Mouse (Mus musculus) 416B (cell line): ENCODE data around the gene Gdpd1.
A peak's percentile ranks its signal among the peaks of the same experiment; 100 is the strongest.
"Not testable (repeated sequence)": the region's sequence is repeated elsewhere in the genome, so short reads cannot be mapped to it uniquely, and the experiment has no call there.

Experiments used
- DNase-seq: peaks from one replicate; pipeline ENCODE4 v3.0.0; 2011; ENCODE audit warnings: low read depth

The Gdpd1 gene

DNA sequence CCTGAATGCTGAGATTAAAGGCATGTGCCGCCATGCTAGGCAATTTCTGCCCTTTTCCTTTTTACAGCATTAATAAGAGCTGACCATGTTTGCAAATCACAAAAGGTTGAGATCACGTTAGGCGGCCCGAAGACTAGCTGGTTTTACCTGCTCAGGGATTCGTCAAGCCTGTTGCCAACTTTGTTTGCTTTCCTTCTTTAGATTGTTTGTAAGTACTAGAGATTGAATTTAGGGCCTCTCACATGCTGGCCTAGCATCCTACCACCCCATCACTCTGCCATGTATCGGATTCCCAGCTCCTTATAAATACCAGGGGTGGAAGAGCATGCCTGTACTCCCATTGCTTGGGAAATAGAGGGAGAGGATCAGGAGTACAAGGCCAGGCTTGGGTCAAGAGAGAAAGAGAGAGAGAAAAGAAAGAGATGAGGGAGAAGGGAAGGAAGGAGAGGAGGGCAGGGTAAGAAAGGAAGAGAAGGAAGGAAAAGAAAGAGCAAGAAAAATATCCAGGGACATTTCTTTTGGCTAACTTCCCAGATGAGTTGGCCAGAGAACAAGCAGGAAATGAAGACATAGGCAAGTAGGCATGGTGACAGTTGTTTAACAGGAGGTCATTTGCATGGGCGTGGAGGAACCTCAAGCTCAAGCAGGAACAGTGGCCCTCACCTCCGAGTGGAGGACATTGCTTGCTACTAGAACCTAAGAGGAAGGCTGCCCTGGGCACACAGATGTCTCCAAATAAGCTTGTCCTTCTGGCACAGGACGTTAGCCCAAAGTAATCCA, 47.6 kb downstream of the Gdpd1 start:
- peak; percentile 60 for DNase-seq

DNA sequence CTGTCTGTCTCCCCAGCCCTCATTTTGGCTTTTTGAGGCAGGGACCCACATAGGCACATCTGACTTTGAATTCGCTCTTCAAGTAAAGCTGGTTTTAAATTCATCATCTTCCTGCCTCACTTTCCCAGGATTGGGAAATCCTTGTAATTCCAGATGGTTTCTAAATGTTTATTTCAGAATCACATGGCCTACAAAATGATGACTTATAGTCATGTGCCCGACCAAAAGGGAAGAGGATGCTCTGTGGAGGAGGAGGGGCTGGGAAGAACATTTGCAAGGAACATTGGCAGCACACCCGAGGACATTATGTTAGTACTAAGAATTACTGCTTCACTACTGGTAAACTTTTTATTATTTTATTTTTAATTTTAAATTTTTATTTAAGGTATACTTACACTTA, 48.5 kb downstream of the Gdpd1 start:
- no peak for DNase-seq

DNA sequence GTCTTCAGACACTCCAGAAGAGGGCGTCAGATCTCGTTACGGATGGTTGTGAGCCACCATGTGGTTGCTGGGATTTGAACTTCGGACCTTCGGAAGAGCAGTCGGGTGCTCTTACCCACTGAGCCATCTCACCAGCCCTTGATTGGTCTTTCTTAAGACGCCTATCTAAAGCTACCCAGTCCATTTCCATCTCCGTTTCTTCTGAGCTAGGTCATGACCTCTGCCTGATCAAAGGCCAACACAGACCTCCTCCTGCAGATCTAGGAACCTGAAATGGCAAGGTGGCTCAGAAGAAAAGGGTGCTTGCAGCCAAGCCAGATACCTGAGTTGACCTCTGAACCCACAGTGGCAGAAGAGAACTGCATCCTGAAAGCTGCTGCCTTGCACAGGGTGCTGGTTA, 50.6 kb downstream of the Gdpd1 start:
- DNase-seq = not testable (repeated sequence)

DNA sequence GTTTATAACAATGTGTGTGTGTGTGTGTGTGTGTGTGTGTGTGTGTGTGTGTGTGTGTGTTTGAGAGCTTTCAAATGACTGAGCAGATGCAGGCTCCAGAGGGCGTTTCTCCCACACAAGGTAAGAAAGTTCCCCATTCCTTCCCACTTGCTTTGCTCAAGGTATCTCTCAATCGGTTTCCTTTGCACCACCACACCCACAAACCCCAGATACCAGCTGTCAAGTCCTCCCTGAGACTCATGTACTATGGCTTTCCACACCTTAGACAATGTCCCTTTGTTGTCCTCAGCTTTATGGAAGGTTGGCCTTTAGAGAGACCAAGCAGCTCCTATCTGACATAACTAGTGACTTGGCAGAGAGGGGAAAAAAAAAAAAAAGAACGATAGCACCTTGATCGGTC, 51.1 kb downstream of the Gdpd1 start:
- no peak for DNase-seq

DNA sequence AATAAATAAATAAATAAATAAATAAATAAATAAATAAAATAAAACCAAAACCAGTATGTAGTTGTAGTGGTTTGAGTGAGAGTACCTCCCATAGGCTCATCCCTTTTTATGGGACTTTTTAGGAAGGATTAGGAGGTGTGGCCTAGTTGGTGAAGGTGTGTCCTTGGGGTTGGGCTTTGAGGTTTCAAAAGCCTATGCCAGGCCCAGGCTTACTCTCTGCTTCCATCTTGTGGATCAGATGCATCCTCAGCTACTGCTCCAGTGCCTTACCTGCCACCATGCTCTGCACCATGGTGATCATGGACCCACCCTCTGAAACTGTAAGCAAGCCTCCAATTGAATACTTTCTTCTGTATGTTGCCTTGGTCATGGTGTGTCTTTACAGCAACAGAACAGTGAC, 52.3 kb downstream of the Gdpd1 start:
- DNase-seq = no peak

DNA sequence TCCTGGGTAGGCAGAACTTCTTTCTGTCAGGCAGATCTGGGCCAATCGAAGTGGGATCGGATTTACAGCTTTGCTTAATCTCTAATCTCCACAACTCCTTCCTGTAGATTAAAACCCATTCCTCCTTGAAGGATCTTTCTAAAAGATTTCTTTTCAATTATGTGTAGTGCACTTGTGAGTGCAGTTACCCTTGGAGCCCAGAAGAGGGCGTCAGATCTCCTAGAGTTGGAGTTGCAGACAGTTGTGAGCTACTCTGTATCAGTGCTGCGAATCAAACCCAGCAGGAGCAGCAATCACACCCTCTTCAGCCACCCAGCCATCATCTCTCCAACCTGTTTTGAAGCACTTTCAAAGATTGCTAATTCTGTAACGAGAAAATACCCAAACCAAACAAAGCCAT, 53.4 kb downstream of the Gdpd1 start:
- DNase-seq = no peak

DNA sequence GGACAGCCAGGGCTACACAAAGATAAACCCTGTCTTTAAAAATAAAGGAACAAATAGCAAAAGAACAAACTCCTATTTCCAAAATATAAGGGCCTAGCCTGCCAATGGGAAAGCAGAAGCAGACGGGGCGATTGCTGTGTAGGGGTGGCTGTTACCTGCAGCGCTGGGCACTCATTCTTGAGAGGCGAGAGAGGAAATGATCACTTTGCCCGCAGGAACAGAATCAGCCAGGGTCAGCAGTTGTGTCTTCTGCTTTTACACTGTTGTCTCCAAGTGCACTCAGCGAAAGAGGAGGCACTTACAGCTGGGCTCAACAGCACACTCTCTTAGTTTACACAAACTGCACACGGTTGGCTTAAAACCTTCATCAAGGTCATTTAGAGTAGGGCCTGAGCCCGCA, 54.4 kb downstream of the Gdpd1 start:
- DNase-seq = no peak

DNA sequence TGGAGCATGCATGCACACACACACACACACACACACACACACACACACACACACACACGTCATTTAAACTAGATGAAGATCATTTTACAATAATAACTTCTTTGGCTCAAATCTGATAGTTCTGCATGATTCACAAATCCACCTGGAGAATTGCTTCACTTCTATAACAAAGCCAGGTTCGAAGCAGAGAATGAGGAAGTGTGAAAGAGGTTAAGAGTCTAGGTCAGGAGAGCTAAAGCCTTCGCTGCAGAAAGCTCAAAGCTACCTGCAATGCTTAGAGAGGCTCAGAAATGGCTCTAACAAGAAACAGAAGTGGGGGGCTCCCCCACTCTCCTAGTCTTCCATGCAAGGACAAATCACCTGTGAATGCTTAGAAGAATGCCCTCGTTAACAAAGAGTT, 55.8 kb downstream of the Gdpd1 start:
- no peak for DNase-seq

DNA sequence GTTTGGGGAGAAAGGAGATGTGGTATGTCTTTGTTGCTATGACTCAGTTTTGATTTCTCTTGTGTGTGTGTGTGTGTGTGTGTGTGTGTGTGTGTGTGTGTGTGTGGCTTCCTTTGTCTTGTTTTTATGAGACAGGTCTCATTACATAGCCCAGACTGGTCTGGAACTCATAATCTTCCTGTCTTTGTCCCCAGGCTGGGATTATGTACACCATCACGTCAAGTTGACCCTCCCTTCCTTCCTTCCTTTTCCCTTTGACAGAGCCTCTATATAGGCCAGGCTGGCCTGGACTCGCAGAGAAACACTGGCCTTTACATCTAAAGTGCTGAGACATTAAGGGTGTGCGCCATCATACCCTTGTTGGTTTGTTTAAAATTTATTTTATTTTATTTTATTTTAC, 58.2 kb downstream of the Gdpd1 start:
- peak; percentile 43 for DNase-seq

DNA sequence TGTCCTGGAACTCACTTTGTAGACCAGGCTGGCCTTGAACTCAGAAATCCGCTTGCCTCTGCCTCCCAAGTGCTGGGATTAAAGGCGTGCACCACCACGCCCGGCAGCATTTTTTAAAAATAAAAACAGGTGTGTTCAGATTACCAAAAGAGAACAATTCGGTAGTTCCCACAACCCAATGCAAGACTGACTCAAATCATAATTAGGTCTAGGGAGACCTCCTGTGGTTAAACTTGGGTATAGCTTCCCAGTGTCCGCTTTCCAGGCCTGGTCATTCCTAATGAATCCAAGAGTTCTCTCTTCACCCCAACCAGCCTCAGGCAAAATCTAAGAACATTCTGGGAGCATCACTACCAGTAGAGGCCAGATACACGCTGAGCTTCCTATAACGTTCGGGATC, 63.4 kb downstream of the Gdpd1 start:
- DNase-seq = peak; percentile 74

DNA sequence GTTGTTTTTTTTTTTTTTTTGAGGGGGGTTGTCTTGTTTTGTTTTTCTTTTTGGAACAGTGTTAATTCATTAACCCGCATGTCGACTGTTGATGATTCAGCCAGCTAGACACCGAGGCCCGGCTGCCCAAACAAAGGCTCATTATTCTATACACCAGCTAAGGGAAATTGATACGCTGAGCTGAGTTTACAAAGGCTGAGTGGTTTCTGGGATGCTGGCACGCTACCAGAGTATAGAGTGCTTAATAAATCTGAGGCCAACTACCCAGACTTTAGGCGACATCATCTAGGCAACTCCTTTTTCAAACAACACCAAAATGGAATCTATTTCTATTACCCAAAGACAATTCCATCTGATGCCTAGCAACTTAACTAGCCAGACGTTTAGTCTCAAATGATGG, 66.5 kb downstream of the Gdpd1 start:
- DNase-seq = no peak

DNA sequence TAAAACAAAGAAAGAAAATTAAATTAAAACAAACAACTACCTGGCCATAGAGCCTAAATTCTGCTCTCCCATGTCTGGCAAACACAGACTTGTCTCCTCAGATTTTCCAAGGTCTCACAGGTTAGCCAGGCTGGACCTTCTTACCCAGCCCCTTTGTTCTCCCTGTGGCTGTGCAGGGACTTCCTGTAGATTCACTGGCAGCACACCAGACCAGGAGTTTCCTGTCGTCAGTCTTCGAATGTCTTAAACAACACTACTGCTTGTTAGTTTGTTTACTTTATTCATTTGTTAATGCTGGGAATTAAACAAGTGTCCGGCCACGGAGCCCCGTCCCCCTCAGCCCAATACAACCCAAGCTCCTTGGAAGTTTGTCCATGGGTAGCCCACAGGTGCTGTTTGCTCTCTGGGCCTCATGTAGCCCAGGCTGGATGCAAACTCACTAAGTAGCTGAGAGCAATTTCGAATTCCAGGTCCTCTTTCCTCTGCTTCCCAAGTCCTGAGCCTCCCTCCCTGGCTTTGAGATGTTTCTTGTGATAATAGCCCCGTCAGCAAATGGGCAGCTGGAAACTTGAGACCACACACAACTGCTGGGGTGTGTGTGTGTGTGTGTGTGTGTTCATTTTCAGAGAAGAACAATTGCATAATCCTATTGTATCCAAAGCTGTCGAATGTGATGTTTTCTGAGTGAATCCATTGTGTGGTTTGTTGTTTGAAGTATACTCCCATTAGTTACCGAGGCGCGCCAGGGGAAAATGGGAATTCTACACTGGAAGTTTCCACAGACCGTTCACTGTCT, 68.7 kb downstream of the Gdpd1 start:
- peak; percentile 64 for DNase-seq

DNA sequence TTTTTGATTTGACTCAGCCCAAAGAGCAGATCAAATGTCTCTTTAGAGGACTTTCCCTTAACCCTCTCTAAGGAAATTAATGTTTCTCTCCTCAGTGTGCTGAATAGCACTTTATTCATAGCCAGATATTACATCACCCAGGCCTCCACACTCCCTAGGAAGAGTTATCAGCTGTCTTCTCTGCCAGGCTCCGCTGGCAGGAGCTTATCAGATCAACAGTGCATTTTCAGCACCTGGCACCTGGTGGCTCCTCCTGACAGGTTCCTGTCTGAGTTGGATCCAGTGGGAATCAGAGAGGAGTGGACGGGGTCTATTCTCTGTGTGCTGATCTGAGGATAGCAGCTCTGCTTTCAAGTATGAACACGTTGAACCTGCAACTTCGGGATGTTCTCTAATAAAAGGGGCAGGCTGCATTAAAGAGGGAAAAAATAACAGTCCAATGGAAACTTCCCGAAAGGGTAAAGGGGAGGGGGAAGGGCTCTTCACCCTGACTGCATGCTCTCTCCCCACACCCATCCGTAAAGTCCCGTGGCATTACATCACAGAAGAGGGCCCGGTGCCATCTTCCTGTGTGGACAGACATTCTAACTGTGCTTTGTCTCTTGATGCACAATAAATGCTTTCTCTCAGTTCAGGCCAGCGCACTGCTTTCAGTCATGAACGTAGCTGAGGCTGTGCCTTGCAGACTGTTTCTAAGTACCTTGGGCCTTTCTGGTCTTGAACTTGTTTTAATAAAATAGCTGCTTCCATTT, 71.6 kb downstream of the Gdpd1 start:
- DNase-seq = no peak

DNA sequence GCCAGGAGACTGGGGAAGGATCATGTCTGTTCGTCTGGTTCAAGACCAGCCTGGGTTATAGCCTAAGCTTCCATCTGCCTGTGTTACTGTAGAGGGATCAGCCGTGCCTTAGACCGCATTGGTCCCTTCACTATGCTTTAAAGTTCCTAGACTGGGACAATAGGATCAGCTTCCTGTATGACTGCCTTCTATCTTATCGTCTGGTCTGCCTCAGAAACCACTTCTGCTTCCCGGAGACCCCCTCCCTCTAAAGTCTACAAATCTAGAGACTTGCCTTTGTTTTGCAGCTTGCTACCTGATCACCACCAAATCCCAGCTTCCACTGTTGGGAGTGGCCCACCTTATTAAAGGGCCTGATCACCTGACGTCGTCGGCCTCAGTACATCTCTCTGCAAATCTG, 72.6 kb downstream of the Gdpd1 start:
- no peak for DNase-seq

DNA sequence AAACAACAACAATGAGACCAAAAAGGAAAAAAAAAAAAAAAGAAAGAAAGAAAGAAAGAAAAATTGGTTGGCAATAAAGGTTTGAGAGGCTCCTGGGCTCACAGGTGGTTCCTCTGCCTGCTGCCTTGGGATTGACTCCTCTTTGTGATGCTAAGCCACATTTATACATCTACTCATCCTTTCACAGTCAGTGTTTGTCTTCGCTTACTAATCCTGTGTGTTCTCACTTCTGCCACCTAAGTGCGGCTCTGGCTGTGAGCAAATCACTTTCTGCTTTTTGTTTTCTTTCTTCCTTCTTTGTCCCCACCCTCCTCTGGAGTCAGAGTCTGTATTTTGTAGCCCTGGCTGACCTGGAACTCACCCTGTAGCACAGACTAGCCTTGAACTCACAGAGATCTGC, 77.6 kb downstream of the Gdpd1 start:
- DNase-seq = no peak

DNA sequence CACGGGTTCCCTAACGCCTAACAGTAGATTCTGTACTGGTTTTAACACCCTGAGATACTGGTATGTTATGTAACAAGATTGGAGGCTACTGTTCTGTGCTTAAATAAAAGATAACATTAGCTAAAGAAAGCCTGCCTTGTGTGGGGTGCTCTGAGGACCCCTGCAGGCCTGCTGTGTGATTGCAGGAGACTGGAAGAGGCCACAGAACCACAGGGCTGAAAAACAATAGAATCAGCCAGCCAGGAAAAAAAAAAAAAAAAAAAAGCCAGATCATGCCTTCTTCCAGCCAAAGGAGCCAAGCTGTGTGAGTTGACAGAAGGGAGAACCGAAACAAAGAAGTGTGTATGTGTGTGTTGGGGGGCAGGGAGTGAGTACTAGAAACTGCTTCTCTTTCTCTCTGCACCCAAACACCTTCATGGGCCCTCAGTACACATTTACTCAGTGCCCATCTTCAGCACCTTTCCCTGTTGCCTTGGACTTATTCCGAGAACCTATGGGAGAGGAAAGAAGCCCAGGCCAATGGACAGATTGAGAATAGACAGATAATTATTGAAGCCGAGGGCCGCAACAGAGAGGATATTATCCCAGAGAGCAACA, 78.1 kb downstream of the Gdpd1 start:
- DNase-seq = peak; percentile 89

DNA sequence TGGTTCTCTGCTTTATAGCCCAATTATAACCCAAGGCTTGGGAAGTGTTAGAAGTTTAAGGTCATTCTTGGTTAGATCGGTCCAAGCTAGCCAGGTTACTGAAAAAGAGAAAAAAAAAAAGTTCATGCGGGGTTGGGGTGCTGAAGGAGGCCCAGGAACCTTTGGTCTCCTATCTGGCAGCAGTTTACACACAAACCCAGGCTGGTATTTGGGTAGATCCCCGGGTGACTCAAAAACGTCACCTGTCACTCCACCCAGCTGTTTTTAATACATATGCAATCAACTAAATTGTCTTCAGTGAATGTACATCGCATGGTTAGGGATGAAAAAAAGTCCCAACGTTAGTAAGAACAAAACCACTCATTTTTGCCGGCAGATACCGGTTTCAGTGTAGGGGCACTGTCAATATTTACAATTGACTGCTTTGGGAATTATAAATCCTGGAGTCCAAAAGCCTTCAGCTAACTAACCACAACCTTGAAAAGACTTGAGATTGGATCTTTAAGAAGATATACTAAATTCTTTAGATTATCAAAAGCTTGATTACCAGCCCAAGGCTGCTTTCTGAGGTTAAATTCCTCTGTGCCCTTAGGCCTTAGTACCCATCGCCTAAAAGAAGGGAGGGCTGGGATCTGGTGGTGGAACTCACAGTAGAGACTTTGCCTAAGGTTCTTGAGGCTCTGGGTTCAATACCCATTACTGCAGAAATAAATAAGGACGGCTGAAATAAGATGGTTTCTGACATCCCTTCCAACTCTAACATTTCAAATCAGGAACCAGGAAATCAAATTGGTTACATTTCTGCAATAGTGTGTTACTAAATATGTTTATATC, 78.9 kb downstream of the Gdpd1 start:
- DNase-seq = peak; percentile 51

DNA sequence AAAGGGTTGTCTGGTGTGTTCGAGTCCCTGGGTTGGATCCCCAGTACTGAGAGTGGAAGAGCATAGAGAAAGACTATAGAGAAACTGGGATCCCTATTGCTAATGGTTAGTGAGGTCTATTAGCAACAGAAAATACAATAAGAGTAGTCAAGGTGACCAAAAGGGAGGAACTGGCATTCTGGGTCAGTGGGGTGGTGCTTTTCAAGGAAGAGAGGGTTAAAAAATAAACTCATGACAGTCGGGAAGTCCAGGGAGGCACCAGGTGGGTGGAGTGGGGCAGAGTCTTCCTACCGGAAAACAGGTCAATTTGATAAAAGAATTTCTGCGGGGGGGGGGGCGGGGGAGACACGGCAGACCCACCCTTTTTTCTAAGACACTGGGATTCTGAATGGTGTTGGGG, 79.5 kb downstream of the Gdpd1 start:
- DNase-seq = peak; percentile 40

DNA sequence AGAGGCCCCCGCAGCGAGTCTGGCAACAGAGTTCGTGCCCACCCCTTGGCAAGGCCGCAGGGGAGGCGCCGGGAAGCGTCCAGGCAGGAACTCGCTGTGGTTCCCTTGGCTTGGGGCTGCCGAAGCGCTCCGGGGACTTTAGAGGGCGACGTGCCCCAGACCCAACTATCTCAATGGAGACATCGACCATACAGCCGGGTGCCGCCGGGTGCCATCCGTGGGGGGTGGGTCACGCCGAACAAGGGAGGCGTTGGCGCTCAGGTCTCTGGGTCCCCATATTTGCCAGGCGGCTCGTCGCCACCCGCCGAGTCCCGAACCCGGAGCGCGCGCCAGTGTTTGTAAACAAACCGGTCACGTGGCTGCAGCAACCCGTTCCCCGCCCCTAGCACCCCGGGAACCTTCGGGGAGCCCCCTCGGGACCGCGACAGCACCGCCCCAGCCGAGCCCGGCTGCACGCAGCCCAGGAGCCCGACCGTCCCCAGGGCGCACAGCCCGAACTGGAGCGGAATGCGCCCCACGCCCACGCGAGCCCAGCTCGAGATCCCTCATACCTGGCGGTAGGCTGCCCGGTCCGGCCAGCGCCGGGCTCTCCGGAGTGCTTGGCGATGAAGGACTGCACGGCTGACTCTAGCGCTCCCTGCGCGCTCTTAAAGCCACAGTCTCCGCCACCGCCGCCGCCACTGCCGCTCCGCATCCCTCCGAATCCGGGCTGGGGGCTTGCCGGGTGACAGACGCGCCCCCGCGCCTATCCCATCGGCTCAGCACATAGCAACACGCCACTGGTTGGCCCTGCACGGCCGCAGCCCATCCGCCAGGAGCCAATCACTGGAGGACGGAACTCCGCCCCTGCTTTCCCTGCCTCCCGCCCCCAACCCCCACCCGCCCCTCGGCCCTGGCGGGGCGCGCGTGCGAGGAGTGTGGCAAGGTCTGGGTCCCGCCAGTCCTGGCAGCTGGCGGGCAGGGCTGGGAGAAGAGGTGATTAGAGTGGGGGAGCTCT, 80.5 kb downstream of the Gdpd1 start, which contains the start of gene Ypel2:
Gene Ypel2 (minus strand): TSS at position 667 of the 997 bp plus-strand sequence.
- peak; percentile 94 for DNase-seq

DNA sequence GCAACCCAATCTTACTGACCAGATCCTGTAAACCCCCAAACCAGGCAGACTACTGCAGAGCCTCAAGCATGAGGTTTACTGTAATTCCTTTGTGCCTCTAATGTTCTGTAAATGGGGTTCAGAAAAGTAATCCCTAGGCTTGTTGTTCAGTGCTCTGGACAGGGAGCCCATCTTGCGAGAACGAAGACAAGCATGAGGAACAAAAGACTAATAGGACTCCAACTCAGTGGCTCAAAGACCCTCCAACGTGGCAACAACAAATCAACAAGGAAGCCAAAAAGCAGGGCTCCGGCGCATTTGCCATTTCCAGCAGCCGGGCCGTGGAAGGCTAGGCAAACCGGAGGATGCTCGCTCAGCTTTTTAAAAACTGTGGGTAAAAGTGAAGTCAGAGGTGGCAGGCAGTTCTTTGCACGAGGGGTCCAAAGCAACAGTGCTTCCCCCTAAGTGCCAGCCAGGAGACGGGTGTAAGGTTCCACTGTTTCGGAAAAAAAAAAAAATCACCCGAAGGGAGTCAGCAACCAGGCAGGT, 81.3 kb downstream of the Gdpd1 start:
- DNase-seq = no peak
